Mouse (Mus musculus): ENCODE measurements around the gene Pycard. TPM values are rescaled to one million over a fixed set of nuclear protein-coding genes. Genes with fewer than 3 reads are reported as not detected.
"Not testable (repeated sequence)": the region's sequence is repeated elsewhere in the genome, so short reads cannot be mapped to it uniquely, and the experiment has no call there.

The Pycard gene
- 1 to 10 TPM; 2.3 to 4.0 TPM for total RNA-seq (2021)

GRCm38 (mm10) chr7:127993341-127993977, at the start of gene Pycard:
Gene Pycard (minus strand): TSS chr7:127993867.
- peak; percentile 33 to 34 for DNase-seq (ENCODE audit: low spot score in 2 of 2)

GRCm38 (mm10) chr7:128042161-128042820, 48.6 kb upstream of the Pycard start:
- DNase-seq (ENCODE audit: low spot score in 2 of 2); intact Hi-C loops (cut with DNase I): not testable (repeated sequence)

More at GRCm38 (mm10) chr7:127993341-127993977, at the start of gene Pycard:
- intact Hi-C loops (cut with DNase I), result loop anchor here (5.0 kb wide), 1 partner anchor 214 kb away; the partner anchor contains the start of gene Cox6a2

- no peak for DNase-seq (ENCODE audit: low spot score in 2 of 2)
- intact Hi-C loops (cut with DNase I), result no loop called here
These were observed 39.9 kb upstream of the Pycard start for GRCm38 (mm10) chr7:128033616-128034015.

GRCm38 (mm10) chr7:128032989-128033293, 39.3 kb upstream of the Pycard start:
- DNase-seq (ENCODE audit: low spot score in 2 of 2), result no peak
- intact Hi-C loops (cut with DNase I), result no loop called here

- intact Hi-C loops (cut with DNase I), result no loop called here
- DNase-seq (ENCODE audit: low spot score in 2 of 2), result no peak
These were observed 38.8 kb upstream of the Pycard start for GRCm38 (mm10) chr7:128032290-128032988.

- intact Hi-C loops (cut with DNase I), result no loop called here
- DNase-seq (ENCODE audit: low spot score in 2 of 2), result no peak
These were observed 37.8 kb upstream of the Pycard start for GRCm38 (mm10) chr7:128031403-128031976.

- DNase-seq (ENCODE audit: low spot score in 2 of 2), result no peak
- intact Hi-C loops (cut with DNase I), result no loop called here
These were observed 31.7 kb upstream of the Pycard start for GRCm38 (mm10) chr7:128025381-128025780.

GRCm38 (mm10) chr7:128024932-128025331, 31.3 kb upstream of the Pycard start:
- intact Hi-C loops (cut with DNase I), result no loop called here
- peak in 1 of 2 experiments; percentile 19 for DNase-seq (ENCODE audit: low spot score in 2 of 2)

GRCm38 (mm10) chr7:128024364-128024763, 30.7 kb upstream of the Pycard start:
- intact Hi-C loops (cut with DNase I), result no loop called here
- DNase-seq (ENCODE audit: low spot score in 2 of 2), result no peak

- DNase-seq (ENCODE audit: low spot score in 2 of 2), result no peak
- intact Hi-C loops (cut with DNase I), result no loop called here
These were observed 29.9 kb upstream of the Pycard start for GRCm38 (mm10) chr7:128023565-128023964.

- intact Hi-C loops (cut with DNase I), result no loop called here
These were observed 29.3 kb upstream of the Pycard start for GRCm38 (mm10) chr7:128022974-128023373.

GRCm38 (mm10) chr7:128019187-128019586, 25.5 kb upstream of the Pycard start:
- DNase-seq (ENCODE audit: low spot score in 2 of 2), result no peak
- intact Hi-C loops (cut with DNase I), result no loop called here

More at GRCm38 (mm10) chr7:128022974-128023373, 29.3 kb upstream of the Pycard start:
- DNase-seq (ENCODE audit: low spot score in 2 of 2), result no peak

- no peak for DNase-seq (ENCODE audit: low spot score in 2 of 2)
- intact Hi-C loops (cut with DNase I), result no loop called here
These were observed 24.6 kb upstream of the Pycard start for GRCm38 (mm10) chr7:128018275-128018674.

GRCm38 (mm10) chr7:128016650-128017049, 23.0 kb upstream of the Pycard start:
- intact Hi-C loops (cut with DNase I), result no loop called here
- no peak for DNase-seq (ENCODE audit: low spot score in 2 of 2)

GRCm38 (mm10) chr7:128016134-128016533, 22.5 kb upstream of the Pycard start:
- intact Hi-C loops (cut with DNase I); DNase-seq (ENCODE audit: low spot score in 2 of 2): not testable (repeated sequence)

- peak in 1 of 2 experiments; percentile 72 for DNase-seq (ENCODE audit: low spot score in 2 of 2)
- intact Hi-C loops (cut with DNase I), result no loop called here
These were observed 19.4 kb upstream of the Pycard start for GRCm38 (mm10) chr7:128013116-128013515.

- intact Hi-C loops (cut with DNase I), result no loop called here
- DNase-seq (ENCODE audit: low spot score in 2 of 2), result peak in 1 of 2 experiments; percentile 41
These were observed 18.6 kb upstream of the Pycard start for GRCm38 (mm10) chr7:128012136-128012780.

GRCm38 (mm10) chr7:128009715-128010340, 16.2 kb upstream of the Pycard start:
- DNase-seq (ENCODE audit: low spot score in 2 of 2), result no peak
- intact Hi-C loops (cut with DNase I), result no loop called here

- DNase-seq (ENCODE audit: low spot score in 2 of 2), result no peak
- intact Hi-C loops (cut with DNase I), result no loop called here
These were observed 12.5 kb upstream of the Pycard start for GRCm38 (mm10) chr7:128006193-128006592.

All from left cerebral cortex, postnatal 25 days (tissue).